14 mouse cellular contexts compared by ENCODE assay signal in the genomic region with DNA sequence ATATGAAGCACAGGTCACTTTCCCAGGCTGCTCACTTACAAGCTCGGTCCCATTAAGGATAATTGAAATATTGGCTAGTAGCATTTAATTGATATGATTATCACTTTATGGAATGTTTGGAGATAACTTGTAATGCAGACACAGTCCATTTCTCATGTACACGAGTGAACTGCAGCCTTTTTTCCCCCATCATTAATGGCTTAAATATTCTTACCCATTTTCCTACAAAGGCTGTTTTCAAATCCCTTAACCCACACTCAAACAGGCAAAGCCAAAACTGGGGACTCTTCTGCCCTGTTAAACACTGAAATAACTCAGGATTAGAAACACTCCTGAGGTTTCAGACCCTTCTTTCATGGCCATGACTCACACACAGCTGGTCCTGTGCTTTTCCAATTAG.
"Had no signal": no experiment of that assay in that cellular context is flagged by ENCODE, and none has a peak within 500 bp of the region (broad histone marks: within the 10 kb centered on the region; RNA-seq: fewer than 3 reads in every experiment).

No protein-coding gene starts in this region.

- H3K4me3 ChIP-seq: kidney, embryonic 15.5 days; limb, embryonic 15.5 days; liver, embryonic 12.5 days; lung, embryonic 15.5 days; midbrain, embryonic 12.5 days; neural tube, embryonic 12.5 days had no signal

- DNase-seq: kidney, adult 18-20 months; kidney, postnatal 25 days; layer of hippocampus, adult 9-11 months; layer of hippocampus, postnatal 36 days; lung, postnatal 14 days; right cerebral cortex, adult 18-20 months; right cerebral cortex, postnatal 25 days; thymus, postnatal 4 days had no signal

- H3K4me2 ChIP-seq: kidney, embryonic 15.5 days; limb, embryonic 15.5 days; liver, embryonic 12.5 days; lung, embryonic 15.5 days; midbrain, embryonic 12.5 days; neural tube, embryonic 12.5 days had no signal

- H3K9ac ChIP-seq: kidney, embryonic 15.5 days; limb, embryonic 15.5 days; liver, embryonic 12.5 days; lung, embryonic 15.5 days; midbrain, embryonic 12.5 days; neural tube, embryonic 12.5 days had no signal

- ATAC-seq: liver, embryonic 12.5 days had no signal

- H3K27me3 ChIP-seq: kidney, embryonic 15.5 days; limb, embryonic 15.5 days; liver, embryonic 12.5 days; lung, embryonic 15.5 days; midbrain, embryonic 12.5 days; neural tube, embryonic 12.5 days had no signal

- H3K9me3 ChIP-seq: kidney, embryonic 15.5 days; limb, embryonic 15.5 days; liver, embryonic 12.5 days; lung, embryonic 15.5 days; midbrain, embryonic 12.5 days; neural tube, embryonic 12.5 days had no signal

- H3K4me1 ChIP-seq: kidney, embryonic 15.5 days; limb, embryonic 15.5 days; liver, embryonic 12.5 days; lung, embryonic 15.5 days; midbrain, embryonic 12.5 days; neural tube, embryonic 12.5 days had no signal

- H3K27ac ChIP-seq: kidney, embryonic 15.5 days; limb, embryonic 15.5 days; liver, embryonic 12.5 days; lung, embryonic 15.5 days; midbrain, embryonic 12.5 days; neural tube, embryonic 12.5 days had no signal

- H3K36me3 ChIP-seq: kidney, embryonic 15.5 days; limb, embryonic 15.5 days; liver, embryonic 12.5 days; lung, embryonic 15.5 days; midbrain, embryonic 12.5 days; neural tube, embryonic 12.5 days had no signal
